Mouse (Mus musculus): ENCODE measurements around the gene Hjurp.

GRCm38 (mm10) chr1:88229566-88229965 lies 47.9 kb downstream of the Hjurp start:
- no peak for TF ChIP-seq POLR2A (IDR thresholded peaks at IDR 0.05; ENCODE audit: extremely low read depth, insufficient read depth, low read length)
- TF ChIP-seq CTCF (IDR thresholded peaks at IDR 0.05; ENCODE audit: low read depth, low read length): no peak

All from liver, adult 2 months (tissue).